Mouse (Mus musculus): Measurements from ENCODE around the gene Mtus2.

Mtus2 gene

DNA sequence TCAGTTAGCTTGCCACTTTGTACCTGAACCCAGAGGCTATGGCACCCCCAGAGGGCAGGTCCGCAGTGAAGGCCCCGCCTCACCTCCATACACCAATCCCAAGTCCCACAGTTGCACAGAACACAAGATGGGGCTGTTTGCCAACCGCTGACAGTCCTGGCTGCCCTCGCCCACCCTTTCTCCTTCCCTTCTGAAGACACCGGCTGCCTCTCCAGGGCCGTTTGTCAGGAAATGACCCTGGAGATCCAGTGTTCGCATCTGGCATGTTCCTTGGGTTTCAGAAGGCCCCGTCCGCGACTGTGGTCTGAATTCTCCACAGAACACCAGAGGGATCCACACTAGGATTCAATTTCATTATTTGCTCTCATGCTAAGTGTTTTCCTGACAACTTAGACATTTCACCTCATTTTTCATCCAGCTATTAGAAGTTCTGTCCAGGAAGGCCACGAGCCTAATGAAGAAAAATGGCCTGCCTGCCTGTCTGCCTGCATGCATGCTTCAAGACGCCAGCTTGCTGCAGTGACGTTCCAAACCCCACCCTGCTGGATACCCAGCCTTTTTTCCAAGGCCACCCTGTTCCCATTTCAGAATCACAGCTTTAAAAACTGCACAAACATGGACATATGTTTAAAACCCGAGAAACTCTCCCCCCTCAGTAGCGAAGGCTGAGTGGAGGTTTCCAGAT lies 392.3 kb downstream of the Mtus2 start:
- no peak for DNase-seq (ENCODE audit: low spot score)

- no peak for DNase-seq (ENCODE audit: low spot score)
Measured at GRCm38 (mm10) chr5:148353429-148353828, 396.3 kb downstream of the Mtus2 start.

GRCm38 (mm10) chr5:148354536-148354935 lies 397.4 kb downstream of the Mtus2 start:
- DNase-seq (ENCODE audit: low spot score) = no peak

GRCm38 (mm10) chr5:148355822-148356221 lies 398.7 kb downstream of the Mtus2 start:
- no peak for DNase-seq (ENCODE audit: low spot score)

GRCm38 (mm10) chr5:148357168-148357567 lies 400.0 kb downstream of the Mtus2 start:
- DNase-seq (ENCODE audit: low spot score) = no peak

DNA sequence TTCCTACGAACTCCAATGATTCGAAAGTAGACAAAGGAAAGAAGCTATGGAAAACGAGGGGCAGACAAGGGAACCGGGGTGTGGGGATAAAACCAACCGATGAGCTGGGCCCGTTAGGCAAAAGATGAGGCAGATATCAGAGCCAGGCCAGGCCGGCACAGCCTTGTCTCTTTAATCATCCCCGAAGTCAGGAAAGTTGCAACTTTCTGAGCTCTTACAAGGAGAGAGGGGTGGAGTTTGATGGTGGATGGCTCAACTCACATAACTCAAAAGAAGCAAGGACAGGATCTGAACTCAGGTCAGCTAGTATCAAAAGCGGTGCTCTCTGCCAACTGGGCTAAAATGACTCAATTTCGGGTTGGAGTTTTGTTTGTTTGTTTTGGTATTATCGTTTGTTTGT lies 402.0 kb downstream of the Mtus2 start:
- DNase-seq (ENCODE audit: low spot score) = no peak

DNA sequence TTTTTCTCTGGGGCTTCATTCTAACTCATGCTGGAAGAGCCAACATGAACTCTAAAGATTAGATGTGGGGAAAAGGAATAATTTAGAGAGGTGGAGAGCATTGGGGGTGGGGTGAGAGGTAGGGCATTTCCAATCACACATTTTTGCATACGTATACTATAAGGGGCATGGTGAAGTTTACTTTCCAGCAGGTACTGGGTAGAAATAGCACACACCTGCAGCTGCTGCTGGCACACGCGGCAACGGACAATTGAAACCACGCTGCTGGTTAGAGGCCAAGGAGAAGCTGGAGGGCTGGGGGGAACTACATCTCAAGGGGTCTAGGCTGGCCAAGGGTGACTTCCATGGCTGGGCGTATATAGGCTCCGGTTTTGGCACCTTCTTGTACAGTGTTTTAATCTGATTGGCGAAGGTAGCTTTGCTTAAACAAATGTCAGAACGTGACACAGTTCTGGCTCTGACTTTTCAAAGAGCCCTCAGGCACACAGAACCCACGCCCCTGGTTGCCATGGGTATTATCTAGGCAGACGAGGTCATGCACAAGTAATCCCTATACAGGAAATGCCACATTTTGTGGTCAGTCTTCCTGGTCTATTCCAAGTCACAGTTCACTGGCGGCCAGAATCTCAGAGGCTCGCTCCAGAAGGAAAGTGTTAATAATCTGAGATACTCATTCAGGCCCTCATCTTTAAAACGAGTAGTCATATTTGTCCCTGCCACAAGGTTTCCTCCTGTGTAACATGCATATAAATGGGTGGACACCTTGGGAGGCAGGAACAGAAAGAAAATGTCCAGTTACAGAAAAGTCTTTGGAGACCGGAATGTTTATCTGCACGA lies 404.0 kb downstream of the Mtus2 start:
- peak; percentile 51 for DNase-seq (ENCODE audit: low spot score)

- no peak for DNase-seq (ENCODE audit: low spot score)
Measured at GRCm38 (mm10) chr5:148361759-148362010, 404.6 kb downstream of the Mtus2 start.

DNA sequence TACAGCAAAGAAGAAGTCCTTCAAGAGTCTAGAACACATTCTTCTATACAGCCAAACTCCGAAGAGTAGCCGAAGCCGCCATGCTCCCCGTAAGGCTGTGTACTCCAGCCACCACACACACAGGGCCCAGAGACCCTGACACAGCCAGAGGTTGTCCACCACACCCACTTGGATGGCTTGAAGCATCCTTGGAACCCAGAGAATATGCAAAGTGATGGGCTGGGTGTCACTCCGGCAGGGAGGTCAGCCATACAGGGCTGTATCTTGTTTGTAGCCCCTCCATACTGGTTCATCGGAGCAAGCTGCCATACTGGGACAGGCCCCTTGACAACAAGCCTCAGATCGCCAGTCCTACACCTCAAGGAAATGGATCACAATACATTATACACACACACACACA lies 405.2 kb downstream of the Mtus2 start:
- DNase-seq (ENCODE audit: low spot score) = no peak

- no peak for DNase-seq (ENCODE audit: low spot score)
Measured at GRCm38 (mm10) chr5:148363441-148364113, 406.5 kb downstream of the Mtus2 start.

Data from ovary, adult 18-20 months (tissue).